Mouse (Mus musculus) CD4-positive, CD25-positive, alpha-beta regulatory T cell (primary cell): ENCODE data around the gene Ang2. TPM values are rescaled to one million over a fixed set of nuclear protein-coding genes. Genes with fewer than 3 reads are reported as not detected.

Experiments
- polyA plus RNA-seq: library from polyadenylated mRNA; unstranded; fragments of 100-300 nt; shearing (Covaris generic); gene quantifications from one replicate; pipeline ENCODE4 v1.2.1, GENCODE M21; 2017

Gene Ang2
- polyA plus RNA-seq, result not detected

GRCm38 (mm10) chr14:51199098-51200023, at the start of gene Ang2:
Gene Ang2 (minus strand): TSS chr14:51199148.

GRCm38 (mm10) chr14:51203115-51203514, 4.2 kb upstream of the Ang2 start, which contains the start of gene Ear14:
Gene Ear14 (plus strand): TSS chr14:51203391.

GRCm38 (mm10) chr14:51161976-51162375, 37.0 kb downstream of the Ang2 start, which contains the start of gene Rnase2b:
Gene Rnase2b (plus strand): TSS chr14:51162260.

GRCm38 (mm10) chr14:51146685-51147084, 52.3 kb downstream of the Ang2 start, which contains the start of gene Rnase1:
Gene Rnase1 (minus strand): TSS chr14:51146785.

Other genes with a start within 250 kb of the Ang2 start
- gene Pnp2, start 243.2 kb downstream of the Ang2 start, polyA plus RNA-seq, result 0.36 TPM
- not detected for gene Rnase10, start 191.4 kb downstream of the Ang2 start, polyA plus RNA-seq
- not detected for gene Rnase9, start 157.3 kb downstream of the Ang2 start, polyA plus RNA-seq
- not detected for gene Rnase11, start 149.0 kb downstream of the Ang2 start, polyA plus RNA-seq
- not detected for gene Rnase12, start 141.5 kb downstream of the Ang2 start, polyA plus RNA-seq
- gene Olfr750, start 124.7 kb downstream of the Ang2 start, polyA plus RNA-seq, result 0.20 TPM
- gene Rnase4, start 108.1 kb downstream of the Ang2 start, polyA plus RNA-seq, result 12.8 TPM
- gene Ang, start 108.0 kb downstream of the Ang2 start, polyA plus RNA-seq, result 3.1 TPM
- not detected for gene Eddm3b, start 84.7 kb downstream of the Ang2 start, polyA plus RNA-seq
- gene Rnase6, start 75.2 kb downstream of the Ang2 start, polyA plus RNA-seq, result 1.1 TPM
- gene Rnase1, start 52.4 kb downstream of the Ang2 start, polyA plus RNA-seq, result not detected
- gene Rnase2b, start 36.9 kb downstream of the Ang2 start, polyA plus RNA-seq, result not detected
- not detected for gene Ear14, start 4.2 kb upstream of the Ang2 start, polyA plus RNA-seq
- gene Rnase2a, start 57.0 kb upstream of the Ang2 start, polyA plus RNA-seq, result not detected
- not detected for gene Gm7247, start 162.6 kb upstream of the Ang2 start, polyA plus RNA-seq
- gene Vmn2r88, start 211.7 kb upstream of the Ang2 start, polyA plus RNA-seq, result 0.04 TPM